ENCODE assay signal across 8 mouse cellular contexts in genomic region chr6:39376775-39377174, GRCm38 (mm10). TPM values are rescaled to one million over a fixed set of nuclear protein-coding genes. Genes with fewer than 3 reads are reported as not detected.
DNase-seq lines count a peak whose midpoint lies in the region; ATAC-seq and TF ChIP-seq lines count a peak whose summit lies in the region.

No protein-coding gene starts in this region.

- 0 out of 2 replicates have a peak overlapping the region, but pooled peaks have one; percentile 77 for H3K27ac ChIP-seq in cerebellum, adult 2 months (ENCODE audit: insufficient read depth, low read length)
- no peak overlapping the region for H3K27ac ChIP-seq in neural tube, embryonic 11.5 days (ENCODE audit: low read depth, low read length)
- H3K27ac ChIP-seq in limb, embryonic 14.5 days (replicated peaks; ENCODE audit: low read depth, low read length): no peak overlapping the region
- no peak overlapping the region for H3K27ac ChIP-seq in stomach, embryonic 15.5 days

- H3K4me1 ChIP-seq in cerebellum, adult 2 months (ENCODE audit: control insufficient read depth, insufficient read depth, low read length): peaks cover 5% of the 10 kb centered on the region
- H3K4me1 ChIP-seq in neural tube, embryonic 11.5 days (ENCODE audit: control insufficient read depth, insufficient read depth, low read length): peaks cover 10% of the 10 kb centered on the region; the same call in 1 of the 2 replicates
- H3K4me1 ChIP-seq in limb, embryonic 14.5 days (ENCODE audit: control insufficient read depth, insufficient read depth, low read length): peaks cover 13% of the 10 kb centered on the region; the same call in 1 of the 2 replicates
- peaks cover 23% of the 10 kb centered on the region for H3K4me1 ChIP-seq in stomach, embryonic 15.5 days

- ATAC-seq in neural tube, embryonic 11.5 days (ENCODE audit: insufficient read depth, low FRiP score, low TSS enrichment): no peak
- ATAC-seq in limb, embryonic 14.5 days (ENCODE audit: low FRiP score, low read depth): no peak
- no peak for ATAC-seq in stomach, embryonic 15.5 days (ENCODE audit: insufficient read depth, low FRiP score, low read depth)
- no peak for ATAC-seq in erythroid progenitor cell, adult 5-6 weeks (replicated peaks; ENCODE audit: low FRiP score, poor library complexity, severe bottlenecking)

- peak overlapping the region; percentile 63 for H3K4me2 ChIP-seq in neural tube, embryonic 11.5 days (ENCODE audit: low read depth)
- H3K4me2 ChIP-seq in limb, embryonic 14.5 days (replicated peaks; ENCODE audit: low read depth, low read length, severe bottlenecking): peak overlapping the region; percentile 59
- peak overlapping the region; percentile 69 for H3K4me2 ChIP-seq in stomach, embryonic 15.5 days

- H3K36me3 ChIP-seq in neural tube, embryonic 11.5 days (ENCODE audit: control insufficient read depth, insufficient read depth, low read length): peaks cover 4% of the 10 kb centered on the region
- H3K36me3 ChIP-seq in limb, embryonic 14.5 days (ENCODE audit: control insufficient read depth, insufficient read depth, low read length): peaks cover 7% of the 10 kb centered on the region; the same call in 1 of the 2 replicates
- no peaks in the 10 kb centered on the region for H3K36me3 ChIP-seq in stomach, embryonic 15.5 days

- TF ChIP-seq CTCF in cerebellum, adult 2 months (IDR thresholded peaks at IDR 0.05; ENCODE audit: borderline replicate concordance, insufficient read depth, low read depth, low read length): no peak

- no peak for TF ChIP-seq POLR2A in cerebellum, adult 2 months (IDR thresholded peaks at IDR 0.05; ENCODE audit: borderline replicate concordance, insufficient read depth, low read length)
- no peak for TF ChIP-seq POLR2A in limb, embryonic 14.5 days (IDR thresholded peaks at IDR 0.05; ENCODE audit: borderline replicate concordance, extremely low read depth, insufficient read depth, insufficient read length)

- H3K4me3 ChIP-seq in cerebellum, adult 2 months (replicated peaks; ENCODE audit: insufficient read depth, low read depth, low read length): peak overlapping the region; percentile 96
- peak overlapping the region; percentile 59 for H3K4me3 ChIP-seq in neural tube, embryonic 11.5 days (ENCODE audit: low read depth, low read length)
- peak overlapping the region; percentile 98 for H3K4me3 ChIP-seq in limb, embryonic 14.5 days (replicated peaks; ENCODE audit: low read length)
- peak overlapping the region; percentile 95 for H3K4me3 ChIP-seq in stomach, embryonic 15.5 days (replicated peaks)

- 5% methylated on average over 9 of the region's 9 CpGs for WGBS in cerebellum, adult 2 months
- WGBS in neural tube, embryonic 11.5 days: 25% methylated on average over 9 of the region's 9 CpGs
- 16% methylated on average over 9 of the region's 9 CpGs for WGBS in limb, embryonic 14.5 days
- 8% methylated on average over 9 of the region's 9 CpGs for WGBS in stomach, embryonic 15.5 days

- H3K27me3 ChIP-seq in cerebellum, adult 2 months (ENCODE audit: control insufficient read depth, insufficient read depth, low read length): no peaks in the 10 kb centered on the region
- no peaks in the 10 kb centered on the region for H3K27me3 ChIP-seq in neural tube, embryonic 11.5 days (ENCODE audit: control insufficient read depth, insufficient read depth, low read length)
- no peaks in the 10 kb centered on the region for H3K27me3 ChIP-seq in limb, embryonic 14.5 days (ENCODE audit: control insufficient read depth, insufficient read depth, low read length)
- no peaks in the 10 kb centered on the region for H3K27me3 ChIP-seq in stomach, embryonic 15.5 days (replicated peaks)

- H3K9me3 ChIP-seq in neural tube, embryonic 11.5 days (ENCODE audit: control insufficient read depth, low read length): no peaks in the 10 kb centered on the region
- H3K9me3 ChIP-seq in limb, embryonic 14.5 days (ENCODE audit: control insufficient read depth, low read length): no peaks in the 10 kb centered on the region
- no peaks in the 10 kb centered on the region for H3K9me3 ChIP-seq in stomach, embryonic 15.5 days

- H3K9ac ChIP-seq in neural tube, embryonic 11.5 days (ENCODE audit: low read length): peak overlapping the region; percentile 71
- H3K9ac ChIP-seq in limb, embryonic 14.5 days (ENCODE audit: low read depth, low read length, severe bottlenecking): peak overlapping the region; percentile 83
- H3K9ac ChIP-seq in stomach, embryonic 15.5 days: peak overlapping the region; percentile 76; the same call in 1 of the 2 replicates

- DNase-seq in cerebellum, adult 2 months: no peak
- DNase-seq in cerebellum, postnatal 4 days (ENCODE audit: low spot score in 2 of 2): no peak
- no peak for DNase-seq in neural tube, embryonic 11.5 days (ENCODE audit: low spot score)
- no peak for DNase-seq in neural tube, embryonic 10.5 days (ENCODE audit: extremely low spot score, low spot score)
- DNase-seq in limb, embryonic 14.5 days (ENCODE audit: low spot score): no peak
- no peak for DNase-seq in right cerebral cortex, postnatal 14 days

RNA-seq across cellular contexts. Expression of gene Slc37a3, which starts 0.7 kb away (rescaled TPM):
- 26.2 and 27.8 TPM in 2 replicates for polyA plus RNA-seq in cerebellum, adult 2 months (2012; rRNA removed)
- polyA plus RNA-seq in neural tube, embryonic 11.5 days (2014; fragmentation: Nextera tagmentation; extraction: Ambion mirVana): 54.1 and 58.8 TPM in 2 replicates
- 42.8 and 43.9 TPM in 2 replicates for polyA plus RNA-seq in limb, embryonic 14.5 days (2012; rRNA removed)
- polyA plus RNA-seq in limb, embryonic 14.5 days (2014; fragmentation: Nextera tagmentation; extraction: Ambion mirVana): 62.6 and 71.2 TPM in 2 replicates
- polyA plus RNA-seq in stomach, embryonic 15.5 days (2015; fragmentation: Nextera tagmentation; extraction: Ambion mirVana): 36.9 and 44.0 TPM in 2 replicates
- total RNA-seq in erythroid progenitor cell, adult 5-6 weeks (2015; ENCODE audit: low replicate concordance): 1.4 and 10.9 TPM in 2 replicates
- 0.83 and 2.3 TPM in 2 replicates for total RNA-seq in erythroid progenitor cell, adult 5-6 weeks (2017; ENCODE audit: low replicate concordance)

RNA-seq across cellular contexts. Expression of gene Rab19, which starts 4.2 kb away (rescaled TPM):
- 0.15 and 0.21 TPM in 2 replicates for polyA plus RNA-seq in cerebellum, adult 2 months (2012; rRNA removed)
- polyA plus RNA-seq in neural tube, embryonic 11.5 days (2014; fragmentation: Nextera tagmentation; extraction: Ambion mirVana): 0.19 and 0.26 TPM in 2 replicates
- polyA plus RNA-seq in limb, embryonic 14.5 days (2012; rRNA removed): 0.33 and 0.52 TPM in 2 replicates
- 0.75 and 1.3 TPM in 2 replicates for polyA plus RNA-seq in limb, embryonic 14.5 days (2014; fragmentation: Nextera tagmentation; extraction: Ambion mirVana)
- polyA plus RNA-seq in stomach, embryonic 15.5 days (2015; fragmentation: Nextera tagmentation; extraction: Ambion mirVana): 4.8 and 6.1 TPM in 2 replicates
- total RNA-seq in erythroid progenitor cell, adult 5-6 weeks (2015; ENCODE audit: low replicate concordance): 2.5 TPM in 1 of 2 replicates, not detected in the other
- total RNA-seq in erythroid progenitor cell, adult 5-6 weeks (2017; ENCODE audit: low replicate concordance): 0.68 and 1.3 TPM in 2 replicates

RNA-seq across cellular contexts. Expression of gene Mkrn1, which starts 43.5 kb away (rescaled TPM):
- polyA plus RNA-seq in cerebellum, adult 2 months (2012; rRNA removed): 137 and 139 TPM in 2 replicates
- 130 and 145 TPM in 2 replicates for polyA plus RNA-seq in neural tube, embryonic 11.5 days (2014; fragmentation: Nextera tagmentation; extraction: Ambion mirVana)
- polyA plus RNA-seq in limb, embryonic 14.5 days (2012; rRNA removed): 30.9 and 31.2 TPM in 2 replicates
- polyA plus RNA-seq in limb, embryonic 14.5 days (2014; fragmentation: Nextera tagmentation; extraction: Ambion mirVana): 61.8 and 66.6 TPM in 2 replicates
- 60.6 and 74.9 TPM in 2 replicates for polyA plus RNA-seq in stomach, embryonic 15.5 days (2015; fragmentation: Nextera tagmentation; extraction: Ambion mirVana)
- 253 and 359 TPM in 2 replicates for total RNA-seq in erythroid progenitor cell, adult 5-6 weeks (2015; ENCODE audit: low replicate concordance)
- total RNA-seq in erythroid progenitor cell, adult 5-6 weeks (2017; ENCODE audit: low replicate concordance): 284 and 418 TPM in 2 replicates
